Mouse (Mus musculus) cerebellum, adult 2 months (tissue): ENCODE measurements around the gene Tmem169. TPM values are rescaled to one million over a fixed set of nuclear protein-coding genes. Genes with fewer than 3 reads are reported as not detected.

Experiments
- DNase-seq, 2 experiments: peaks; one replicate each; pipeline ENCODE4 v3.0.0; 2021
- H3K27ac ChIP-seq: fragments of 200-500 bp; 2 replicates; pipeline ENCODE4 v1.5.1; 2012; ENCODE audit warnings: low read length, control low read depth, inconsistent platforms; ENCODE audit not compliant: insufficient read depth
- H3K27me3 ChIP-seq: fragments of 200-500 bp; 2 replicates; pipeline ENCODE4 v1.6.1; 2012; ENCODE audit warnings: inconsistent platforms, mild to moderate bottlenecking, low read length, moderate library complexity; ENCODE audit not compliant: control insufficient read depth, insufficient read depth
- H3K4me1 ChIP-seq: fragments of 200-500 bp; 2 replicates; pipeline ENCODE4 v1.6.1; 2011; ENCODE audit warnings: low read length; ENCODE audit not compliant: control insufficient read depth, insufficient read depth
- H3K4me3 ChIP-seq: fragments of 200-500 bp; replicated peaks from 2 replicates; pipeline ENCODE3; 2011; ENCODE audit warnings: mild to moderate bottlenecking, low read depth, low read length, control low read depth; ENCODE audit not compliant: insufficient read depth
- CTCF ChIP-seq: fragments of 200-500 bp; IDR thresholded peaks from 2 replicates; pipeline ENCODE4 v1.5.1; 2011; ENCODE audit warnings: low read depth, mild to moderate bottlenecking, control low read depth, low read length, moderate library complexity, borderline replicate concordance; ENCODE audit not compliant: insufficient read depth
- POLR2A ChIP-seq: fragments of 200-500 bp; IDR thresholded peaks from 2 replicates; pipeline ENCODE4 v1.6.1; 2011; ENCODE audit warnings: low read length, control low read depth, borderline replicate concordance; ENCODE audit not compliant: insufficient read depth
- whole genome bisulfite sequencing: fragments of 180-500 bp; shearing (Covaris S2); methylation state at CpG from one replicate; pipeline ENCODE4 v1.1.7; 2018; 5-methylcytosine and 5-hydroxymethylcytosine counted together
- polyA plus RNA-seq: library from polyadenylated mRNA; depleted of rRNA; stranded (reverse); fragments of >200 nt; gene quantifications from 2 replicates; pipeline ENCODE4 v1.2.3, GENCODE M21; 2012

Tmem169 gene
- polyA plus RNA-seq, 1 experiment, result 16.4 TPM

DNA sequence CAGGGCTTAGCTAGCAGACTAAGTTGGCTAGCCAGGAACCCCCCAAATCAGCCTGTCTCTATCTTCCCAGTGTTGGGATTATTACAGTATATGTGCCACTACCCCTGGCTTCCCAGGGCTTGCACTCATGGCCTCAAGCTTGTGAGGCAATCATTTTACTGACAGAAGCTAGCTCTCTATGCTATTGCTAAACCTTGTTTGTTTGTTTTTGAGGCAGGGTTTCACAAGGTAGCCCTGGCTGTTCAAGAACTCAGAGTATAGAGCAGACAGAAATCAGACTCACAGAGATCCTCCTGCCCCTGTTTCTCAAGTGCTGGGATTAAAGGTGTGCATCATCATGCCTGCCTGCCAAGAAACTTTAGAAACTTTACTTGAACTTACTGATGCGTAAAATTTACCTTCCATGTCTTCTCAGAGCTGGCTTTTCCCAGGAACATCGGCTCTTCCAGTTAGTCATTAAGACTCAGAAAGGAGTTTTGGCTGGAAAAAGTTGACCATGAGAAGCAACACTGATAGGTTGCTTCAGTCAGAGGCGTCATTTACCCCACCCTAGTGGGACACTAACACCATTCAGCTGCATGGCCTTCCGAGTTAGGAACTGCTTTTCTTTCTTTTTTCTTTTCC lies 4.5 kb downstream of the Tmem169 start:
- DNase-seq, result no peak
- 95% methylated on average over 4 of the region's 4 CpGs for WGBS
- H3K27ac ChIP-seq, result no peak overlapping the region
- no peaks in the 10 kb centered on the region for H3K4me1 ChIP-seq
- no peak overlapping the region for H3K4me3 ChIP-seq
- no peak for TF ChIP-seq POLR2A
- no peak for TF ChIP-seq CTCF
- no peaks in the 10 kb centered on the region for H3K27me3 ChIP-seq

DNA sequence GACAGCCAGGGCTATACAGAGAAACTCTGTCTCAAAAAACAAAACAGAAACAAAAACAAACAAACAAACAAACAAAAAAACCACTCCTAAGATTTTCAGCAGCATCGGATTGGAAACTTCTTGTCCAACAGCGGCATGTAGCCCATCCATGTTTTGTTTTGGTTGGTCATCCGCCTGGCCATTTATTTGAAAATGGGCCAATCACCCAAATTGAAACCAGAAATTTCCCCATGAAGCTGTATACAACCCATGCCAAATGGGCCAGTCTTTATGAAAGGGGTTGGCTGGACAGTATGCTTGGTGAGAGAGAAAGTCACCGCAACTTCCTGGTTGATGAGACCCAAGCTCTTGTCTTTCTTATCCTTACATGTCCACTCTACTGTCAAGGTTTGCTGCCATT lies 6.7 kb downstream of the Tmem169 start:
- TF ChIP-seq CTCF (no peak), POLR2A (no peak)
- DNase-seq, result no peak
- Histone ChIP-seq H3K27me3 (no peaks in the 10 kb centered on the region), H3K27ac (no peak overlapping the region), H3K4me3 (no peak overlapping the region), H3K4me1 (no peaks in the 10 kb centered on the region)
- WGBS, result 92% methylated on average over 4 of the region's 4 CpGs

DNA sequence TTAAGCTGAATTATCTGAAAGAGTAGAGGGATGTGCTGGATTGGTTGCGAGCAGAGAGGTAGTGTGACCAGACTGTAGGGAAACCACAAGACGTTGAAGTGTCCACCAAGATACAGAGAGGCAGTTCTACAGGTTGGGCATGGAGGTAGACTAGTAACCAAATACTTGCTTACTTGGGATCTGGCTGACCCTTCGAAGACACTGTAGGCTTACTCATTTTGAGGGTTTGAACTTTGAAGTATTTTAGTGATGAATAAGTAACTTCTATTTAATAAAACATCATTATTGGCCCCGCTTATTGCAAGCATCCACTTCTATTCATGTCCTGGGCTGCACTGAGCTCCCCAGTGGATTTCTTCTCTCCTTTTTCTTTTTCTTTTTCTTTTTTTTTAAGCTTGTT lies 7.3 kb downstream of the Tmem169 start:
- 98% methylated on average over 4 of the region's 4 CpGs for WGBS
- no peak for DNase-seq
- H3K4me1 ChIP-seq, result no peaks in the 10 kb centered on the region
- no peak overlapping the region for H3K27ac ChIP-seq
- TF ChIP-seq CTCF (no peak), POLR2A (no peak)
- no peaks in the 10 kb centered on the region for H3K27me3 ChIP-seq
- no peak overlapping the region for H3K4me3 ChIP-seq

DNA sequence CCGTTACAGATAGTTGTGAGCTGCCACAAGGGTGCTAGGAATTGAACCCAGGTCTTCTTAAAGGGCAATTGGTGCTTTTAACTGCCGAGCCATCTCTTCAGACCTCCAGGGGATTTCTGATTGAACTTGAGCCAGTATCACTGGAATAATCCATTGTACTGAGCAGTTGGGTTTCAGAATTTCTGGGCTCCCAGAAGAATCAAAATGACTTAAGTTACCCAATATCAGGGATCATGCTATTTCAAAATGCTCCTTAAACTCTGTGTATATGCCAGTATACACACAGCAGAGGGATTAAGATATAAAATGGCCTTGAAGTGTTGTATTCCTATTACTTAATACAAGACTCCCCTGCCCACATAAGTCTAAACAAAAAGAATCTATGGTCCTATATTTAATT lies 7.8 kb downstream of the Tmem169 start:
- WGBS, result 78% methylated on average over 2 of the region's 2 CpGs
- H3K27me3 ChIP-seq, result no peaks in the 10 kb centered on the region
- no peak overlapping the region for H3K27ac ChIP-seq
- TF ChIP-seq POLR2A (no peak), CTCF (no peak)
- no peaks in the 10 kb centered on the region for H3K4me1 ChIP-seq
- H3K4me3 ChIP-seq, result no peak overlapping the region
- no peak for DNase-seq

DNA sequence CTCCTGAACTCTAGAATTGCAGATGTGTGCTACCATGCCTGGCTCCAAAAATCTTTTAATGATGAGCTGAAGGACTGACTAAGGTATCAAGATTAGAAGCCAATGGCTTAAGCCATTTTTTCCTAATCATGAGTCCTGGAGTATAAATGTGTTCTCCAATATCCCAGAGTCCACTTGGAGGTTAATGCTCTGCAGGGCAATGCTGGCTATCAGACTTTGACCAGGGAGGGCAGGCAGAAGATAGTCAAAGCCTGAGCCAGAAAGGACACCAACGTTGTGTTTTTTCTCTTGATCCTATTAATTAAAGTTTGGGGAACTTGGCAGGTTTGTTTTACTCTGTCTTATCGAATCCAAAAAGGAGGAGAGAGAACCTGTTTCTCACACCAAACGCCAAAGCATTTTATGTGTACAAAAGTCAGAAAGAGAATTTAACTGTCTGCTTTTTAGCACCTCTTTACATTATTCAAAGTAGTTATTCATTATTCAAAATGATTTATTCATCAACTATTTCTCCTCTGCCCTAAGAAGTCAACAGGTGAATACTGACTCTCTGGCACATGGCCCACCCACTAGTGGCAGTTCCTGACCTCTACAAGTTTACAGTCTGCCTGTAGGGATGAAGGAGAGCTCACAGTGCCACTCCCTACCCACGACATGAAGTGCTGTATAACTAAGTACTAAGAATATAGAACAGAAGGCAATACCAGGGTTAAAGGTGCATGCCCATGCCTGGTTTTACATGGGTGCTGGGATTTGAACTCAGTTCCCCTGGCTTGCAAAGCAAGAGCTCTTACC lies 9.9 kb downstream of the Tmem169 start:
- H3K27me3 ChIP-seq, result no peaks in the 10 kb centered on the region
- WGBS, result 64% methylated on average over 4 of the region's 4 CpGs
- DNase-seq, result no peak
- no peak overlapping the region for H3K27ac ChIP-seq
- H3K4me1 ChIP-seq, result no peaks in the 10 kb centered on the region
- no peak overlapping the region for H3K4me3 ChIP-seq
- TF ChIP-seq CTCF, result no peak
- no peak for TF ChIP-seq POLR2A

DNA sequence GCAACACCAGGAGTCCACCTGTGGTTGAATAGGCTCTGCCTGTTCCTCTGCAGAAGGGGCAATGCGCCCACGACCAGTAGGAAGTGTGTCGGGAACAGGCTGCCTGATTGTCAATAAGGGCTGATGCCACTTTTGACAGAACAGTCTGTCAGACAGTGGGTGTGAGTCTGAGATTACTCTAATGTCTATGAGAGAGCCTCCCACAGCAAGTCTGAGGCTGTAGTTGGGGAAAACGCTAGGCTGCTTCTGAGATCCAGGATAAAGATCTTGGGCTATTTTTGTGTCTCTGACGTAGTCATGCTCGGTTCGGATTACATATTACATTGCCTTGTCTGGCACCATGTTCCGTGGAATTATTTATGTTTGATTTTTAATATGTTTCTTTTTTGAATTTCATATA lies 11.6 kb downstream of the Tmem169 start:
- Histone ChIP-seq H3K27me3 (no peaks in the 10 kb centered on the region), H3K27ac (no peak overlapping the region), H3K4me3 (no peak overlapping the region), H3K4me1 (no peaks in the 10 kb centered on the region)
- TF ChIP-seq CTCF (no peak), POLR2A (no peak)
- WGBS, result 83% methylated on average over 8 of the region's 8 CpGs
- no peak for DNase-seq

DNA sequence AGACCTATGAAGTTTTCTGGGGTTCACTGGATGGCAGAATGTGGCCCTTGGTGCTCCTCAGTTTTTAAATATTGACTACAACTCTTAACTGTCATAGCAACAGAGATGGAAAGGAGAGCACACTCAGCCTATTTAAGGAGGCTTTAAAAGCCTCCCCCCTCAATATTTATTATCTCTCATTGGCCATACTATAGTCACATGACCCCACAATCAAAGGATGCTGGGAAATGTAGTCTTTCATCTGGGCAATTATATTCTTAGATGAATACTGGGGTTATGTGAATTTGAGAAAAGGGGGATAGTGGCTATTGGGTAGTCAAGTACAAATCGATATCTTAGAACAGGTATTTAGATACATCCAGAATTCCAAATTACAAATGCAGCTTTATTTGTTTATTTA lies 17.7 kb downstream of the Tmem169 start:
- 93% methylated on average over 1 of the region's 1 CpGs for WGBS
- TF ChIP-seq CTCF (no peak), POLR2A (no peak)
- Histone ChIP-seq H3K27ac (no peak overlapping the region), H3K4me3 (no peak overlapping the region), H3K4me1 (no peaks in the 10 kb centered on the region), H3K27me3 (no peaks in the 10 kb centered on the region)
- DNase-seq, result no peak

DNA sequence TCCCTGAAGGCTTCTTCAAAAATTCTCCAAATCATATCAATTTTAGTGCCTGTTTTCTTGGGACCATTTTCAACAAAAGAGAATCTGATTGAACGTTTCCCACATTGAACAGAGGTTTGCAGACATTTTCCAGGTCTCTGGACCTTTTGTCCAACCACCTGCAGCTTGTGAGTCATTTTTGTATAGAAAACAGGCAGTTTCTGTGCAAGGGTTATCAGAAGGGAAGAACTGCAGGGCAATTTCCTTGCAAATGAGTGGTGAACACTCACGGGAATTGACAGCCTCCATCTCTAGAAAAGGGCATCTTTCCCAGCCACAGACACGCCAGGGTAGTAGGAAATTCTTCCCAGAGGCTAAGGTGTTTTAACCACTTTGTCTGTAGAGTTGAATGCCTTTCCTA lies 22.1 kb downstream of the Tmem169 start:
- H3K4me3 ChIP-seq, result no peak overlapping the region
- no peak overlapping the region for H3K27ac ChIP-seq
- H3K4me1 ChIP-seq, result no peaks in the 10 kb centered on the region
- no peaks in the 10 kb centered on the region for H3K27me3 ChIP-seq
- DNase-seq, result no peak
- WGBS, result 67% methylated on average over 3 of the region's 3 CpGs
- no peak for TF ChIP-seq CTCF
- TF ChIP-seq POLR2A, result no peak
